Comparison of ENCODE assay signal across 20 mouse cellular contexts in genomic region chr14:60712289-60712830, GRCm38 (mm10). TPM values are rescaled to one million over a fixed set of nuclear protein-coding genes. Genes with fewer than 3 reads are reported as not detected.
A peak's percentile ranks its signal among the peaks of the same experiment; 100 is the strongest.
DNase-seq lines count a peak whose midpoint lies in the region; ATAC-seq lines count a peak whose summit lies in the region.
"Had no signal": no experiment of that assay in that cellular context is flagged by ENCODE, and none has a peak within 500 bp of the region (broad histone marks: within the 10 kb centered on the region; RNA-seq: fewer than 3 reads in every experiment).

No protein-coding gene starts in this region.

- DNase-seq in B cell, adult 2 months = peak; percentile 30 to 50
- no peak for DNase-seq in kidney, adult 11 months
- no peak for DNase-seq in left cerebral cortex, postnatal 10 days (ENCODE audit: extremely low spot score in 1 of 2, low spot score in 2 of 2)
- DNase-seq in cerebellum, postnatal 10 days = no peak
- DNase-seq: adrenal gland, postnatal 14 days; cerebellum, adult 11 months; cerebellum, adult 9-10 months; embryo, embryonic 11 days; gastrocnemius, adult 2 months; kidney, postnatal 25 days; liver; lung, adult 2 months had no signal

- peak; percentile 35 for ATAC-seq in CD4-positive, CD25-positive, alpha-beta regulatory T cell, adult 4 months
- peak; percentile 47 for ATAC-seq in granulocyte monocyte progenitor cell, adult 5-6 weeks (replicated peaks; ENCODE audit: poor library complexity, severe bottlenecking)
- peak; percentile 29; the same call in 1 of the 2 replicates for ATAC-seq in monocyte, adult 5-6 weeks (replicated peaks; ENCODE audit: insufficient number of reproducible peaks, low FRiP score, low TSS enrichment, poor library complexity, severe bottlenecking)
- ATAC-seq in megakaryocyte-erythroid progenitor cell, adult 5-6 weeks (replicated peaks; ENCODE audit: low FRiP score, low TSS enrichment, poor library complexity, severe bottlenecking) = no peak
- ATAC-seq: forebrain, embryonic 16.5 days; intestine, postnatal 0 days had no signal

- intact Hi-C loops in left cerebral cortex, postnatal 10 days (cut with DNase I) = no loop called here

RNA-seq across cellular contexts. Expression of gene C1qtnf9, which starts 55.6 kb away (rescaled TPM):
- polyA plus RNA-seq in CD4-positive, CD25-positive, alpha-beta regulatory T cell, adult 4 months (2017; shearing (Covaris generic)) = under 1 TPM in 1 of 2 experiments, not detected in 1; 0.39 TPM
- not detected in 2 replicates for total RNA-seq in granulocyte monocyte progenitor cell, adult 5-6 weeks (2014; fragmentation: Nextera tagmentation)
- total RNA-seq in granulocyte monocyte progenitor cell, adult 5-6 weeks (2017) = not detected in 2 replicates
- 0.39 TPM in 1 of 3 replicates, not detected in the others for total RNA-seq in monocyte, adult 5-6 weeks (2017)
- not detected in 2 replicates for total RNA-seq in megakaryocyte-erythroid progenitor cell, adult 5-6 weeks (2014; fragmentation: Nextera tagmentation)
- total RNA-seq in megakaryocyte-erythroid progenitor cell, adult 5-6 weeks (2017) = not detected in 2 replicates
- total RNA-seq in left cerebral cortex, postnatal 10 days (2021) = not detected
- polyA plus RNA-seq: C2C12; forebrain, embryonic 16.5 days; macrophage had no signal

Comparison
In these comparisons a context has a peak if more than half of its experiments do, and no peak if none do; other contexts are left out.
1. DNase-seq: peak in B cell, adult 2 months (2 of 2); none in kidney, adult 11 months (single experiment), left cerebral cortex, postnatal 10 days (0 of 2) and cerebellum, postnatal 10 days (0 of 2).